Mouse (Mus musculus): Measurements from ENCODE around the gene Syt14.

GRCm38 (mm10) chr1:193083051-193083450 lies 47.5 kb upstream of the Syt14 start:
- TF ChIP-seq CHD2 (IDR thresholded peaks at IDR 0.05; ENCODE audit: low read depth, low read length): no peak
- TF ChIP-seq ZC3H11A (IDR thresholded peaks at IDR 0.05; ENCODE audit: borderline replicate concordance, low read depth, low read length): no peak
- TF ChIP-seq MAFK (IDR thresholded peaks at IDR 0.05; ENCODE audit: insufficient read depth, low read depth, low read length): no peak
- TF ChIP-seq HCFC1 (IDR thresholded peaks at IDR 0.05; ENCODE audit: borderline replicate concordance, insufficient read depth, low read length): no peak
- no peak for TF ChIP-seq ZNF384 (IDR thresholded peaks at IDR 0.05; ENCODE audit: low read depth, low read length)

Measured in ES-E14 (cell line).